Mouse (Mus musculus) hindbrain, embryonic 11.5 days (tissue): ENCODE data around the gene Zbed5. TPM values are rescaled to one million over a fixed set of nuclear protein-coding genes. Genes with fewer than 3 reads are reported as not detected.
"Not testable (repeated sequence)": the region's sequence is repeated elsewhere in the genome, so short reads cannot be mapped to it uniquely, and the experiment has no call there.

ENCODE experiments used
- ATAC-seq: fragments of 200-750 bp; cut with Nextera tagmentation; 2 replicates; pipeline ENCODE4 v1.8.0; 2017; ENCODE audit warnings: mild to moderate bottlenecking, moderate TSS enrichment, moderate library complexity; ENCODE audit not compliant: low FRiP score
- DNase-seq: peaks from one replicate; pipeline ENCODE4 v3.0.0-alpha.2; 2015; ENCODE audit warnings: low spot score
- H3K27ac ChIP-seq: fragments of 300-500 bp; sonication (generic); 2 replicates; pipeline ENCODE4 v1.5.1; 2014; ENCODE audit warnings: mild to moderate bottlenecking, low read depth, low read length
- H3K27me3 ChIP-seq: fragments of 300-500 bp; sonication (generic); 2 replicates; pipeline ENCODE4 v1.6.1; 2014; ENCODE audit warnings: mild to moderate bottlenecking, low read length, moderate library complexity, mixed read lengths; ENCODE audit not compliant: control insufficient read depth, insufficient read depth
- H3K36me3 ChIP-seq: fragments of 300-500 bp; sonication (generic); 2 replicates; pipeline ENCODE4 v1.6.1; 2014; ENCODE audit warnings: mild to moderate bottlenecking, low read length, moderate library complexity, mixed read lengths; ENCODE audit not compliant: control insufficient read depth, insufficient read depth
- H3K4me1 ChIP-seq: fragments of 300-500 bp; sonication (generic); replicated peaks from 2 replicates; pipeline ENCODE4 v1.6.1; 2014; ENCODE audit warnings: low read length, mixed read lengths; ENCODE audit not compliant: control insufficient read depth, insufficient read depth
- H3K4me2 ChIP-seq: fragments of 300-500 bp; sonication (generic); replicated peaks from 2 replicates; pipeline ENCODE4 v1.6.1; 2014; ENCODE audit warnings: mild to moderate bottlenecking, low read depth, low read length
- H3K4me3 ChIP-seq: fragments of 300-500 bp; sonication (generic); 2 replicates; pipeline ENCODE4 v1.5.1; 2014; ENCODE audit warnings: low read depth, low read length
- H3K9ac ChIP-seq: fragments of 300-500 bp; sonication (generic); 2 replicates; pipeline ENCODE4 v1.6.1; 2014; ENCODE audit warnings: low read depth, low read length
- H3K9me3 ChIP-seq: fragments of 300-500 bp; sonication (generic); 2 replicates; pipeline ENCODE4 v1.6.1; 2016; ENCODE audit warnings: low read length; ENCODE audit not compliant: control insufficient read depth
- WGBS: fragments of 180-500 bp; shearing (Covaris S2); extraction: QIAGEN DNeasy Blood & Tissue Kit; methylation state at CpG from one replicate; pipeline ENCODE4 v1.1.7; 2014; 5-methylcytosine and 5-hydroxymethylcytosine counted together
- polyA plus RNA-seq: library from polyadenylated mRNA; unstranded; fragments of >200 nt; fragmentation: Nextera tagmentation; extraction: Ambion mirVana; gene quantifications from 2 replicates; pipeline ENCODE4 v1.2.1, GENCODE M21; 2014

The Zbed5 gene
- polyA plus RNA-seq, 1 experiment from 2014 or later: 8.2 TPM

DNA sequence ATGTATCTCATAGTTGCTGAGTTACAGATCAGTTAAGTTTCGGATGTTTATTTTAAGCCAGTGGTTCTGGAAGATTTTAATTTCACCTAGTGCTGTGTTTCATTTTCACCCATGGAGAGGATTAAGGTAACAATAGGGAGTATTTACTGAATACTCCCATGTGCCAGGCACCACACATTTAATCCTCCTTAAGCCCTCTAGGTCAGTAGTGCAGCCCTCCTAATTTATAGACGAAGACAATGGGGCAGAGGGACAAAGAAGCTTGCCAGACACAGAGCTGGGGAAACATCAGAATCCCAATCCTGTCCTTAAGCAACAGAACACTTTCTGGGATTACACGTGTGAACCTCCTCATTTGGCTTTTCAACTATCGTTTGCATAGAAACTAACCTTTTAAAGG, 41.4 kb downstream of the Zbed5 start:
- Histone ChIP-seq H3K36me3 (no peaks in the 10 kb centered on the region), H3K4me2 (no peak overlapping the region), H3K27me3 (no peaks in the 10 kb centered on the region), H3K9ac (no peak overlapping the region), H3K4me1 (no peaks in the 10 kb centered on the region), H3K27ac (no peak overlapping the region), H3K4me3 (no peak overlapping the region), H3K9me3 (no peaks in the 10 kb centered on the region)
- no peak for DNase-seq
- no peak for ATAC-seq
- WGBS: 49% methylated on average over 4 of the region's 4 CpGs

GRCm38 (mm10) chr5:129940281-129940680, 44.8 kb downstream of the Zbed5 start:
- Histone ChIP-seq H3K36me3 (no peaks in the 10 kb centered on the region), H3K4me3 (no peak overlapping the region), H3K4me2 (no peak overlapping the region), H3K27ac (no peak overlapping the region), H3K4me1 (no peaks in the 10 kb centered on the region), H3K27me3 (no peaks in the 10 kb centered on the region), H3K9me3 (no peaks in the 10 kb centered on the region), H3K9ac (no peak overlapping the region)
- ATAC-seq (no peak), DNase-seq (no peak)
- 84% methylated on average over 2 of the region's 2 CpGs for WGBS

DNA sequence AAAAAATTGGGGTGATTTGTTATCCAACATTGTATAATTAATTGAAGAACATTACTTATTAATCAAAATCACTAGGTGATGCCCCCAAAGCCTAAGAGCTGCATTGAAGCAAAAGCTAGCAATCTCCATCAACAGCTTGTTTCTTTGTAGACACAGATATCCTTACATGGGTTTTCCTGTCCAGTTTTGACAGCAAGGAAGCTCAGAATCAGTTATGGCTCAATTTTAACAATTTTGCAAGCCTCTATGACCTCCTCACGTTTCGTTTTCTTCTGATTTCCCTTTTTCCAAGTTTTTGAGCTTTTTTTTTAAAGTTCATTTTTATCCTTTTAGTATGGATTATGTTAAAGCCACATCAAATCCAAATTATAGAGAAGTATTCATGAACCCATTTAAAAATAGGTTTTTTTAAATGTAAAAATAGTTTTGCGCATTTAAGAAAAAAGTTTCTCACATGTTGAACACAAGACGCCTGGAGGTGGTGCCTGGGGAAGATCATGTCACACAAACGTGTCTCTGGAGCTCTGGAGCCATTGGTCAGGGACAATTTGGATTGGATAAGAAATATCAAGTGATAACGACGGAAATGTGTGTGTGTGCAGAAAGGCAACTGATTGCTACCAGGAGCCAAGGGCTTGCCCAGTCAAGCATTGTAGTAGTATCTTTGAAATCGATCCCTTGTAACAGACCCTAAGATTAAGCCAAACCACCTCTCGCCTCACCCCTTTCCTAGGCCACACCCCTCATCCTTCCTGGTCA, 45.4 kb downstream of the Zbed5 start:
- Histone ChIP-seq H3K4me3 (peak overlapping the region; percentile 85), H3K36me3 (no peaks in the 10 kb centered on the region), H3K27ac (0 out of 2 replicates have a peak overlapping the region, but pooled peaks have one; percentile 37), H3K4me1 (no peaks in the 10 kb centered on the region), H3K9me3 (no peaks in the 10 kb centered on the region), H3K27me3 (no peaks in the 10 kb centered on the region), H3K4me2 (peak overlapping the region; percentile 29), H3K9ac (no peak overlapping the region)
- DNase-seq (no peak), ATAC-seq (no peak)
- WGBS: 9% methylated on average over 9 of the region's 9 CpGs

DNA sequence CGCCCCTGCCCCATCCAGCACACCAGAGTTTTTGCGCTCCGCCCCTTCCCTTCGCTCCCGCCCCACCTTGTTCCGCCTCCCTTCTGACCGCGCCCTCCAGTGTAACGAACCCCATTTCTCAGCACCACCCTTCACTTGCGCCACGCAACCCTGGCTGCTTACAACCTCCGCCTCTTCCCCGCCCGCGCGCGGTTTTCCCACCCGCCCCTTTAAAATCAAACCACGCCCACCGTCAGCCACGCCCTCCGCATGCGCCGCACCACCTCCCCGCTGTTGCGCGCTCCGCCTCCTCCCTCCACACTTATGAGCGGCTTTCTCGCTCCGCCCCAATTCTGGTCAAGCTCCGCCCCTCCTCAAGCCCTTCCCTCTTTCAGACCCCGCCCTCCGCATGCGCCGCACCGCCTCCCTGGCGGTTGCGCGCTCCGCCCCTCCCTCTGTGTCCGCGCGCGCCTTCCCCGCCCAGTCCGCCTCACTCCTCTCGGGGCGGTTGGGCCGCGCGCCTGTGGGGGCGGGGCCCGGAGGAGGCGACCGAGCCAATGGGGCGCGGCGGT, 46.0 kb downstream of the Zbed5 start, which contains the start of gene Vkorc1l1:
TSS of gene Vkorc1l1 (plus strand) at position 476 of the 551 bp plus-strand sequence.
- Histone ChIP-seq H3K27ac (peak within 1 kb of the TSS; percentile 58; the same call in 1 of the 2 replicates), H3K9me3 (no peaks in the 10 kb centered on the region), H3K4me3 (peak within 1 kb of the TSS; percentile 85), H3K4me1 (no peaks in the 10 kb centered on the region), H3K27me3 (no peaks in the 10 kb centered on the region), H3K9ac (peak within 1 kb of the TSS; percentile 84), H3K4me2 (peak within 1 kb of the TSS; percentile 75), H3K36me3 (no peaks in the 10 kb centered on the region)
- ATAC-seq (peak; percentile 96), DNase-seq (peak; percentile 99)
- WGBS: under 1% methylated on average over 54 of the region's 59 CpGs

- H3K9me3 ChIP-seq, H3K27me3 ChIP-seq, H3K36me3 ChIP-seq, H3K4me1 ChIP-seq: not testable (repeated sequence)
- Histone ChIP-seq H3K27ac (peak overlapping the region; percentile 58; the same call in 1 of the 2 replicates), H3K4me2 (peak overlapping the region; percentile 75), H3K4me3 (peak overlapping the region; percentile 85), H3K9ac (peak overlapping the region; percentile 84)
- under 1% methylated on average over 20 of the region's 82 CpGs for WGBS
- DNase-seq: peak; percentile 49
- ATAC-seq: peak; percentile 65
These were observed 46.8 kb downstream of the Zbed5 start for GRCm38 (mm10) chr5:129942073-129942939.

- no peak overlapping the region for H3K9ac ChIP-seq
- DNase-seq (no peak), ATAC-seq (no peak)
- H3K36me3 ChIP-seq: no peaks in the 10 kb centered on the region
- H3K9me3 ChIP-seq: no peaks in the 10 kb centered on the region
- H3K4me2 ChIP-seq: no peak overlapping the region
- WGBS: 96% methylated on average over 1 of the region's 1 CpGs
- no peak overlapping the region for H3K4me3 ChIP-seq
- no peaks in the 10 kb centered on the region for H3K27me3 ChIP-seq
- H3K4me1 ChIP-seq: no peaks in the 10 kb centered on the region
- H3K27ac ChIP-seq: no peak overlapping the region
These were observed 47.9 kb downstream of the Zbed5 start for GRCm38 (mm10) chr5:129943402-129943801.

DNA sequence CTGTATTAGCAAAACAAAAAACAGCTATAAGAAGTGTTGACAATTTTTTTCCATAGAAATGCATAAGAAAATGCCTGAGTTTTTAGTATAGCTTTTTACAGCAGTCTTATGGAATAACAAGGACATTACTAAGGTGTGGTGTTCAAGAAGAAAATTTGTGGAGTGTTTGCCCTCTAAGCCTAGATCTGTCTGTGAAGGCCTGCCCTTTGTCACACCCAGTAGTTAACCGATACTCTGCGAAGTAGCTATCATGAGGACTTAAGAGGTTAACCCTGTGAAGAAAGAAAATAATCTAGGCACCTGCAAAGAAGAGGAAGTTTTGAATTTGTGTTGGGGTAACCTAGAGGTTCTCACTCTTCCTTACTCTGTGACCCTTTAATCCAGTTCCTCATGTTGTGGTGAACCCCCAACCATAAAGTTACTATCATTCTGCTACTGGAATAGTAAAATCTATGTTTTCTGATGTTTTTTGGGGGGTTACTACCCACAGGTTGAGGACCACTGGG, 52.1 kb downstream of the Zbed5 start:
- WGBS: 94% methylated on average over 2 of the region's 2 CpGs
- Histone ChIP-seq H3K36me3 (no peaks in the 10 kb centered on the region), H3K9ac (no peak overlapping the region), H3K9me3 (no peaks in the 10 kb centered on the region), H3K4me1 (no peaks in the 10 kb centered on the region), H3K27me3 (no peaks in the 10 kb centered on the region), H3K4me2 (no peak overlapping the region), H3K4me3 (no peak overlapping the region), H3K27ac (no peak overlapping the region)
- ATAC-seq: no peak
- DNase-seq: no peak

GRCm38 (mm10) chr5:129952143-129952542, 56.6 kb downstream of the Zbed5 start:
- H3K9me3 ChIP-seq: no peaks in the 10 kb centered on the region
- no peak overlapping the region for H3K4me3 ChIP-seq
- H3K27me3 ChIP-seq: no peaks in the 10 kb centered on the region
- no peak for ATAC-seq
- H3K9ac ChIP-seq: no peak overlapping the region
- no peak overlapping the region for H3K4me2 ChIP-seq
- DNase-seq: no peak
- H3K36me3 ChIP-seq: no peaks in the 10 kb centered on the region
- H3K27ac ChIP-seq: no peak overlapping the region
- 92% methylated on average over 4 of the region's 4 CpGs for WGBS
- H3K4me1 ChIP-seq: no peaks in the 10 kb centered on the region
